In genomic region chr4:13105874-13106273, GRCm38 (mm10) we compare ENCODE assay signal across 22 mouse cellular contexts.
DNase-seq lines count a peak whose midpoint lies in the region; ATAC-seq and TF ChIP-seq lines count a peak whose summit lies in the region.
"Had no signal": no experiment of that assay in that cellular context is flagged by ENCODE, and none has a peak within 500 bp of the region (broad histone marks: within the 10 kb centered on the region; RNA-seq: fewer than 3 reads in every experiment).

No protein-coding gene starts in this region.

- DNase-seq in heart, adult 2 months: no peak
- DNase-seq in kidney, postnatal 10 days: peak; percentile 5
- DNase-seq in Muller cell, postnatal 12 days (ENCODE audit: inconsistent ontology term): peak; percentile 86
- DNase-seq in frontal cortex, postnatal 10 days (ENCODE audit: low spot score in 2 of 2): no peak
- no peak for DNase-seq in left cerebral cortex, adult 2 months (ENCODE audit: extremely low spot score in 1 of 2, low spot score in 2 of 2)
- DNase-seq: adrenal gland, postnatal 36 days; cerebellum, adult 9-10 months; gastrocnemius, adult 2 months; heart, postnatal 4 days; kidney, adult 9 months; liver, postnatal 0 days; thymus, postnatal 14 days had no signal

- no peak overlapping the region for H3K27ac ChIP-seq in heart, embryonic 15.5 days
- no peak overlapping the region for H3K27ac ChIP-seq in heart, adult 2 months
- no peak overlapping the region for H3K27ac ChIP-seq in kidney, embryonic 16.5 days (ENCODE audit: low read length)
- H3K27ac ChIP-seq in neural tube, embryonic 12.5 days: no peak overlapping the region; the same call in 1 of the 2 replicates
- H3K27ac ChIP-seq in left cerebral cortex, adult 2 months: no peak overlapping the region
- H3K27ac ChIP-seq: forebrain, embryonic 13.5 days; gastrocnemius, adult 2 months; limb, embryonic 12.5 days; macrophage; midbrain, embryonic 12.5 days had no signal

- intact Hi-C loops in heart, adult 2 months (cut with DNase I): no loop called here
- intact Hi-C loops in left cerebral cortex, adult 2 months (cut with DNase I): no loop called here

- H3K4me1 ChIP-seq in heart, embryonic 15.5 days (replicated peaks): no peaks in the 10 kb centered on the region
- no peaks in the 10 kb centered on the region; the same call in 1 of the 2 replicates for H3K4me1 ChIP-seq in heart, adult 2 months (ENCODE audit: control insufficient read depth, insufficient read depth, low read length)
- no peaks in the 10 kb centered on the region for H3K4me1 ChIP-seq in kidney, embryonic 16.5 days (ENCODE audit: insufficient read depth, low read length)
- H3K4me1 ChIP-seq in neural tube, embryonic 12.5 days: peaks cover 5% of the 10 kb centered on the region
- H3K4me1 ChIP-seq: limb, embryonic 12.5 days; midbrain, embryonic 12.5 days had no signal

- WGBS in heart, embryonic 15.5 days: 76% methylated on average over 5 of the region's 5 CpGs
- 75% methylated on average over 5 of the region's 5 CpGs for WGBS in heart, adult 2 months
- 24% methylated on average over 5 of the region's 5 CpGs for WGBS in kidney, embryonic 16.5 days
- 7% methylated on average over 5 of the region's 5 CpGs for WGBS in neural tube, embryonic 12.5 days

- H3K4me3 ChIP-seq in heart, embryonic 15.5 days: no peak overlapping the region
- H3K4me3 ChIP-seq in heart, adult 2 months: no peak overlapping the region
- no peak overlapping the region for H3K4me3 ChIP-seq in kidney, embryonic 16.5 days (ENCODE audit: low read length)
- no peak overlapping the region for H3K4me3 ChIP-seq in neural tube, embryonic 12.5 days
- no peak overlapping the region for H3K4me3 ChIP-seq in left cerebral cortex, adult 2 months
- H3K4me3 ChIP-seq: forebrain, embryonic 13.5 days; gastrocnemius, adult 2 months; limb, embryonic 12.5 days; midbrain, embryonic 12.5 days had no signal

- H3K9me3 ChIP-seq in heart, embryonic 15.5 days (replicated peaks): no peaks in the 10 kb centered on the region
- H3K9me3 ChIP-seq in kidney, embryonic 16.5 days (ENCODE audit: low read length): no peaks in the 10 kb centered on the region
- no peaks in the 10 kb centered on the region for H3K9me3 ChIP-seq in neural tube, embryonic 12.5 days
- H3K9me3 ChIP-seq: forebrain, embryonic 13.5 days; limb, embryonic 12.5 days; midbrain, embryonic 12.5 days had no signal

- no peak overlapping the region for H3K9ac ChIP-seq in heart, embryonic 15.5 days
- H3K9ac ChIP-seq in heart, adult 2 months (ENCODE audit: low read depth, low read length): no peak overlapping the region
- H3K9ac ChIP-seq in kidney, embryonic 16.5 days (replicated peaks; ENCODE audit: low read length): no peak overlapping the region
- H3K9ac ChIP-seq in neural tube, embryonic 12.5 days: no peak overlapping the region
- H3K9ac ChIP-seq: forebrain, embryonic 13.5 days; limb, embryonic 12.5 days; liver, postnatal 0 days; midbrain, embryonic 12.5 days had no signal

- no peaks in the 10 kb centered on the region for H3K36me3 ChIP-seq in heart, embryonic 15.5 days
- H3K36me3 ChIP-seq in heart, adult 2 months (ENCODE audit: control insufficient read depth, insufficient read depth, low read length): no peaks in the 10 kb centered on the region
- no peaks in the 10 kb centered on the region for H3K36me3 ChIP-seq in kidney, embryonic 16.5 days (ENCODE audit: insufficient read depth, low read length)
- no peaks in the 10 kb centered on the region for H3K36me3 ChIP-seq in neural tube, embryonic 12.5 days
- H3K36me3 ChIP-seq: limb, embryonic 12.5 days; midbrain, embryonic 12.5 days had no signal

- 0 out of 2 replicates have a peak, but pooled peaks have one; percentile 18 for ATAC-seq in heart, embryonic 15.5 days (replicated peaks; ENCODE audit: insufficient number of reproducible peaks, insufficient read depth, low FRiP score, low read depth)
- ATAC-seq in kidney, embryonic 16.5 days (ENCODE audit: low FRiP score, low TSS enrichment): no peak
- peak; percentile 78; the same call in 1 of the 2 replicates for ATAC-seq in neural tube, embryonic 12.5 days (ENCODE audit: low FRiP score, low read depth)
- ATAC-seq: forebrain, embryonic 13.5 days; inflammation-experienced regulatory T-cells, adult 6 months; liver, postnatal 0 days; lung, postnatal 0 days had no signal

- no peak for TF ChIP-seq POLR2A in heart, adult 2 months (IDR thresholded peaks at IDR 0.05; ENCODE audit: insufficient read depth, low read depth, low read length)

- no peak for TF ChIP-seq EP300 in heart, adult 2 months (IDR thresholded peaks at IDR 0.05; ENCODE audit: insufficient read depth, low read depth, low read length)

- no peak overlapping the region for H3K4me2 ChIP-seq in heart, embryonic 15.5 days
- H3K4me2 ChIP-seq in kidney, embryonic 16.5 days (replicated peaks; ENCODE audit: low read depth, low read length): no peak overlapping the region
- H3K4me2 ChIP-seq in neural tube, embryonic 12.5 days (replicated peaks): peak overlapping the region; percentile 19; the same call in 1 of the 2 replicates
- H3K4me2 ChIP-seq: forebrain, embryonic 13.5 days; limb, embryonic 12.5 days; liver, embryonic 11.5 days; midbrain, embryonic 12.5 days had no signal

- H3K79me2 ChIP-seq in heart, adult 2 months (replicated peaks; ENCODE audit: control insufficient read depth, insufficient read depth, low read length): no peaks in the 10 kb centered on the region

- TF ChIP-seq CTCF in heart, adult 2 months (IDR thresholded peaks at IDR 0.05): no peak
- TF ChIP-seq CTCF in left cerebral cortex, adult 2 months (IDR thresholded peaks at IDR 0.05): no peak

- H3K27me3 ChIP-seq in heart, embryonic 15.5 days: no peaks in the 10 kb centered on the region
- H3K27me3 ChIP-seq in heart, adult 2 months (ENCODE audit: control insufficient read depth, insufficient read depth, low read length): no peaks in the 10 kb centered on the region
- no peaks in the 10 kb centered on the region for H3K27me3 ChIP-seq in kidney, embryonic 16.5 days (ENCODE audit: insufficient read depth, low read length)
- H3K27me3 ChIP-seq in neural tube, embryonic 12.5 days (replicated peaks): no peaks in the 10 kb centered on the region
- H3K27me3 ChIP-seq: forebrain, embryonic 13.5 days; limb, embryonic 12.5 days; midbrain, embryonic 12.5 days had no signal

Comparison
In these comparisons a context has a peak if more than half of its experiments do, and no peak if none do; other contexts are left out.
1. DNase-seq: peak in kidney, postnatal 10 days (single experiment) and Muller cell, postnatal 12 days (single experiment); none in heart, adult 2 months (0 of 2), frontal cortex, postnatal 10 days (0 of 2) and left cerebral cortex, adult 2 months (0 of 2).